Mouse (Mus musculus) lung, adult 18-20 months (tissue): ENCODE results near the gene Dcaf6.
"Not testable (repeated sequence)": the region's sequence is repeated elsewhere in the genome, so short reads cannot be mapped to it uniquely, and the experiment has no call there.

Experiments used
- DNase-seq, 2 experiments: peaks; one replicate each; pipeline ENCODE4 v3.0.0; 2022; ENCODE audit warnings: mixed read lengths in 2 of 2

Dcaf6 gene

DNA sequence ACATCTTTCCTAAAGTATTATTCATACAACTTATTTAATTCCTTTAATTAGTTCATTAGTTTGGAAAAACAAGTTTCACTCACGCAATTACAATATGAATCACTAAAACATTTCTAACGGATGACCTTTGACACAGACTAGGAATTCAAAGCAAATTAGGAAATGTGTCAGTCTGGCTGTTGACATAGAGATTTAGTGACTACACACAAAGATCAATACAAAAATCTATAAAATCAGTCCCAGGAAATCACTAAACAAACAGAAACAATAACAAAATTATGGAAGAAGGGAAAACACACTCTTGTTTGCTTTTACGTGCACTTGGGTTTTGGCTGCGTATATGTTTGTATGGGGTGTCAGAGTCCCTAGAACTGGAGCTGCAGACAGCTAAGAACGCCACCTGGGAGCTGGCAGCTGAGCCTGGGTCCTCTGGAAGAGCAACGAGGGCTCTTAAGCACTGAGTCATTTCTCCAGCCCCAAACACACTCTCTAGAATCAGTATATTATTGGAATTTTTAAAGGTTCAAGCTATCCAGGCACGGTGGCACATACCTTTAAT lies 38.8 kb downstream of the Dcaf6 start:
- no peak for DNase-seq

DNA sequence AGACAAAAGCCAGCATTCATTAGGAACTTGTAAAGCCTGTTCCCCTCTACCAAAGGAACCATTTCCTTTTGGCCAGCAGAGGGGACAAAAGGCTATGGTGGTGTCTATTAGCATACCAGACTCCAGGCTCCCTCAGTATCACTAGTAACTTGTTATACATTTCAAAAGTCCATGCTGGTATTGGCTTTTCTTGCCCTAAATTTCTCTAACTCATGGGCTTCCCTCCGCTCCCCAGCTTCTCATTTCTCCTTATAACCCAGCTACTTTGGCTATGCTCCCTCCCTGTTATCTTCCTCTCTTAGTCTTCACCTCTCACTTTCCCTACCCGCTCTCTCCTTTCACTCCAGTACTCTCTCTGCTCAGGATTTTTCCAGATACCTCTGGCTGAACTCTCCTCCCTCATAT lies 63.9 kb downstream of the Dcaf6 start:
- no peak for DNase-seq

DNA sequence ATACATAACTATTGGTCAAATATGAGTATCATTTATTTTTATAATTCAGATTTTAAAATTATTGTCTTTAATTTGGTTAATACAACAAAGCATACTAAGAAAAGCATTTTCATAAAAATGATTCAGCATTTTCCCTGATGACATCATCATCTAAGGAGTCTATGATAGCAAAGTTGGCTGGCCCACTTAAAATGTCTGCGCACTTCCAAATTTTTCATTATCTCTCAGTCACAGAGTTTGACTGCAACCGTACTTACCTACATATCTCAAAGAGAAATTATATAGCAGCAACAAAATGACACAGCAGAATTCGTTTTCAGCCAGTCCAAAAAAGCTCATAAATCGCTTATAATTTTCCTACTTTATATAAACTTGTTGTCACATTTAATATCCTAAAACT lies 64.3 kb downstream of the Dcaf6 start:
- no peak for DNase-seq

DNA sequence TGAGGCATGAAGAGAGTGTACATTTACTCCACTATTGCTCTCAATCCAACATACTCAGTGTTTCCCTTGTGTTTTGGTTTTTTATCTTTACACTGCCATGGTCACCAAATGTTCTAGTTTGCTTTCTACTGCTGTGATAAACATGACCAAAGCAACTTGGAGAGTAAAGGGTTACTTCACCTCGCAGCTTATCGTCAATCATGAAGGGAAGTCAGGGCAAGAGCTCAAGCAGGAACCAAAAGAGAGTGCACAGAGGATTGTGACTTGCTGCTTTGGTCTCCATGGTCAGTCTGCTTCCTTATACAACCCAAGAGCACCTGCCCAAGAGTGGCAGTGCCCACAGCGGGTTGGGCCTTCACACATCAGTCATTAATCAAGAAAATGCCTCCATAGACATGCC lies 65.4 kb downstream of the Dcaf6 start:
- DNase-seq = no peak

DNA sequence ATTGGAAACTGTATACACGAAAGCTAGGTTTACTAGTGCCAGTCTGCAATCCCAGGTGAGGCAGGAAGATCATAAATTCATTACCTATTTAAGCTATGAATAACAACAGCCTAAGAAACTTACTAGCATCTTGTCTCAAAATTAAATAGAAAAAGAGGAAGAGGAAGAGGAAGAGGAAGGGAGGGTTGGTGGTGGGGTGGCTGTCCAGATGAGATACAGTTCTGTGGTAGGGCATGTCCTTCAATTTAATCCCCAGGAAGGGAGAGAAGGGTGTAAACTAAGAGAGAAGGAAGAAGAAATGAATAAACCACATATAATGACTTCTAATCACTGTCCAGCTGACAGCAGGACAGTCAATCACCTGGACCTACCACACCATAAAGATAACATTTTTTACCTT lies 67.2 kb downstream of the Dcaf6 start:
- no peak for DNase-seq

DNA sequence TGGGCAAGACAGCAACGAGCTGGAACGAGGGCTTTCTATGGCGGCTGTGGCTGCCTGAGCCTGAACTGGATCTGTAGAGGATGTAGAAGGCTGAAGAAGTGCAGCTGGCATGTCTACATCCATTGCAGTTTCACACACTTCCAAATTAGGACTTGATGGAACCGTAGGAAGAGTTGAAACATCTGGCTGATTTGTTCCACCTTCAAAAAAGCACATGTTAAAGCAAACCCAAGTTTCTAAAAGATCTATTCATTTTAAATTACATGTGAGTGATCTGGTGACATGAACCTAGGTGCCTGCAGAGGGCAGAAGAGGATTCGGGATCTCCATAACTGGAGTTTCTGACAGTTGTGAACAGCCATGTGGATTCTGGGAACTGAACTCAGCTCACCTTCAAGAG lies 71.6 kb downstream of the Dcaf6 start:
- peak; percentile 21 to 36 for DNase-seq

DNA sequence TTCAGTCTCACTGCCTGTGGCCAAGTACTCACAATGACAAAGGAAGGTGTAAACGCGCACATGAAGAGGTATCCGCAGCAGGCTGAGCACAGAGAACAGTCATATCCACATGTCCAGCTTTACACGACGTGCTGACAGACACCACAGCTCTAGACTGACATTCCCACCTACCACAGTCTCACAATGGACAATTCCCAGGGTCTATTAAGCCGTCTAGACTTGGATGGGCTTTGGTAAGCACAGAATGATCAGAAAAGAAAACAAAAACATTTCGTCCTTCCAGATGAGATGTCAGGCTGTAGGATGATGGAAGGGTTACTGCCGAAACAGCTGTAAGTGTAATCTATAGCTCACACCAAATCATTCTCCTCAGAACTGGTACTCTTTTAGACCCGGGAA lies 73.8 kb downstream of the Dcaf6 start:
- DNase-seq = no peak

DNA sequence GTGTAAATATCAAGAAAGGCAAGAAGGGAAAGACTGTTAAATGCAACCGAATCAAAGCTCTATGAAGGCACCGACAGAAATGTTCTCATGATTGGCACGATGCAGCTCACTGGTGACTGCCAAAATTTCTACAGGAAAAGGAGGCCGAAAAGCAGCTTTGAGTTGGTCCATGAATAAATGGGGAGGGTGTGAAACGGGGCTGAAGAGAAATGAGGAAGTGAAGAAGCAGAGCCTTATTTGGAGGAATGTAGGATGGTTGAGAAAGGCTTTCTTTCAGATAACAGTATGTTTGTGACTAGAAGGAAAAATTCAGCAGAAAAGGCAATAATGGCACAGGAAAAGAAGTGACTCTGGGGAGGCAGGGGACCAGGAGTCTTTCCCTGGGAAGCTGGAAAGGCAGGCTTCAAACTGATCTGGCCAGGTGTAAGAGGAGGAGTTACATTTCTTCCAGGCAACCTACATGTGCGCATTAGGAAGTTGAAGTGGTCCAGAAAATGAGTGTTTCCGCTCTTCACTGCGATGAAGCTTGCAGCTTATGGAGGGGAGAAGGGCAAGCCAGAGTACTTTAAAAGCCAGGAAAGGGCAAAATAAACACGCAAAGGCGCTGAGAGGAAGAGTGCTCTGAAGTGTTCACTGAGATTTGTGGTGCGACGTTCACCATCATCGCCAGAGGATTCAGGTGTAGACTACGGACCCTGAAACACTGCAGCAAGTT lies 74.3 kb downstream of the Dcaf6 start:
- DNase-seq = no peak

DNA sequence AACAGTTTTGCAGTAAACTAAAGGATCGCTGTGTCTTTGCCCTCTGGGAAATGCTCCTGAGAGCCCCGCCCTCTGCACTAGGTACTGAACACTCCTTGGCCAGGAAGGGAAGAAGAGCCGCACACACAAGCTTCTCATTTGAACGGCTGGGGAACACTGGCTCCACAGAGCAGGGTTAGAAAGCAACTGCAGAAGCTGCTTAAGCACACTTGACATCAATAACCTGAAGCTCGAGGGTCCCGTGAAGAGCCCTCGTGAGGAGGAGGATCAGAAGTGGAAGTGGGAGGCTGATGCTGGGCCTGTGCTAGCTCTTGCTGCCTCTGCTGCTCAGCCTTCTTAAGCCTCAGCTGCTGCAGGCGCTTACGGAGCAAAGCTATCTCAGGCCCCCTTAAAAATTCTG lies 86.4 kb downstream of the Dcaf6 start:
- DNase-seq = peak; percentile 67 to 74

DNA sequence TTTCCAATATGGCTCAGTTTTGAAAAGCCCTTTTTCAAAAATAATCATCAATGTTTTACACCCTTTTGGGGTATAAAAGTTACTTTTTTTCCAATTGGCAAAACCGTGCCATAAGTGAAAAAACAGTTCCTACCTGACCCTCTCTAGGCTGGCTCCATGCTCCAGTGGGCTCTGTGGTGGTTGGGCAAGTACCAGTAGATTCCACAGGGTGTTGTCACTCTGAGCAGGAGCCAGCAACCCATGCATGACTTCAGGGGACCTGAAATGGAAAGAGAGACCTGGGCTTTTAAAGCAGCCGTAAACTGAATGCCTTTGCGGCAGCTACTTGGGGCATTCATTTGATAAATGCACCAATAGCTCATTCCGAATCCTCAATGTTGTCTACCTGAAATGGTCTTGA lies 89.3 kb downstream of the Dcaf6 start:
- DNase-seq = no peak

DNA sequence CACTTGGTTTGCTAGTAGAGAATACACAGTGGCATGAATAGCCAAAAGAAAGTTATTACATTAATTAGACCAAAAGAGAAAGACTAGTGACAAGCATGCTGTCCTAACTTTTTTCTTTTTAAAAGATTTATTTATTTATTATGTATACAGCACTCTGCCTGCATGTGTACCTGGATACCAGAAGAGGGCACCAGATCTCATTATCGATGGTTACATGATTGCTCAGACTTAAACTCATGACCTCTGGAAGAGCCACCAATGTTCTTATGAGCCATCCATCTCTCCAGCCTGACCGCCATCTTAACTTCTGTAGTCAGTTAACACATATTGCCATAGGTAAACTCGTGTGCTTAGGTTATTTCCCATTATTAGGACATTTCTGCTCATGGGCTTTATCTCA lies 95.2 kb downstream of the Dcaf6 start:
- no peak for DNase-seq

DNA sequence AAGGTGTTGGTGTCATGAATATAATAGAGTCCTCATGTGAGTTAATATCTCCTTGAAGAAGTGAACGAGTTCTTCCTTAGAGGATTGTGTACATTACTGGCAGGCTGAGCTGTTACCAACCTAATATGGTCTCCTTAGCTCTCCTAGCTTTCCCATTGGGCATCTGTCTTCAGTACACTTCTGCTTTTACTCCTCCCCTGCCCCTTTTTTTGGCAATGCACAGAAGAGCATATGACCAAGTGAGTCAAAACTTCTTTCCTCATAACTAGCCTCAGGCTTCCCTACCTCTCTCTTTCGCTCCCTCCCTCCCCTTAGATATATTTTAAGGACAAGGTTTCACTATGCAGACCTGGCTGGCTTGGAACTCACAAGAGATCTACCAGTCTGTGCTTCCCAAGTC lies 97.0 kb downstream of the Dcaf6 start:
- no peak for DNase-seq

DNA sequence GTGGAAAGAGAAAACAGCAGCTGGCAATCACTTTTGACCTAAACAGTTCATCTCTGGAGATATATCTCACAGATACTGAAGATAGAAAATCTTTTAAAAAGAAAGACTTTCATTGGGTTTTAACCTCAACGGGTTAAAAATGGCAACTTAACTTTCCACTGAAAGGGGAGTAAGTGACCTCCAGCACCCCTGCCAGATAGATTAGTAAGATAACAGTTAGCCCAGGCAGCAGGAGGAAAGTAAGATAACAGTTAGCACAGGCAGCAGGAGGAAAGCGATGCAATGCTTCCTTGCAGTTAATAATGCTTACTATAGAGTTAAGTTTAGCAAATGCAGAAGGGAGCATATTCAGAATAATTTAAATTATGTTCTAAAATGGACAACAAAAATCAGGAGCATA lies 103.9 kb downstream of the Dcaf6 start:
- DNase-seq = no peak

DNA sequence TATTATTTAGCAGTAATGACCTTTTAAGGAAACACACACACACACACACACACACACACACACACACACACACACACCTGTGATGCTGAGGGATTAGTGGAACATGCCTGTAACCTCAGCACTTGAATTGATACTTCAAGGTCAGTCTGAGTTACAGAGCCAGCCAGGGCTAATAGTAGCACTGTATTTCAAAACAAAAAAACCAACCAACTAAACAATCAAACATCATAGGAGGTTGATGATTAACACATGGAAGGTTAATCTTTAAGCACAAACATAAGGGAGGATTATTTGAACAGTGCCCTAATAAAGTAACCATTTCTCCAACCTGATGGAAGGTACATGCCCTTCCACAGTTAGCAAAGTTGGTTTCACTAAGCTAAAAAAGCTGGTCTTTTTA lies 111.6 kb downstream of the Dcaf6 start:
- no peak for DNase-seq

DNA sequence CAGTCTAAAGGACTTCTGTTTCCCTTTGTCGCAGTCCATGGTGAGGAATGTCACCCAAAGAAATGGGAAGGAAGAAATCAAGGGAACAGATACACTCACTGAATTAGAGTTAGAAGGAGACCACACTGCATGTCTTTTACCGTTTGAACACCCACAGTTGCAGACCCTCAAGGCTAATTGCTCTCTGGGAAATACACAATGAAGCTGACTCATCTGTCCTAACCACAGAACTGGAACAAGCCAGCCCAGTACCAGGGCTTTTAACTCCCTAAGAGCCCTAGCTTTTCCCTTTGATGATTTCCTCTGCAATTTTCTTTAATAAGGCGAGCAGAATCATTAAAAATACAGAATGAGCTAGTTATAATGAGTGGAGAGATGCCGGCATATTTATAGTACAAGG lies 115.8 kb downstream of the Dcaf6 start:
- no peak for DNase-seq

DNA sequence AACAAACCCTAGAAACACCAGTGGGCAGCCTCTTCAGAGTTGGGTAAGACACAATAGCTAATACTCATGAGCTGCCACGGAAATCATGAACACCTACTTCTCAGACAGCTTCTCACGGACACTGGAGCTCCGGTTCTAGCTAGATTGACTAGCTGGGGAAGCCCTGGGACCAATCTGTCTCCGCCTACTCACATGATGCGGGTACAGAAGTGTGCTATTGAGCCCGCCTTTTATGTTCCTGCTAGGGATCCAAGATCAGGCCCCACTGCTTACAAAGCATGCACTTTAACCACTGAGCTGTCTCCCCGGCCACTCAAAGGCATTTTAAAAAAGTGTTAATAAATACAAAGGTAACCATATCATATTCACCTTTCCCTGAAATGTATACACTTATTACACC lies 118.1 kb downstream of the Dcaf6 start:
- no peak for DNase-seq

DNA sequence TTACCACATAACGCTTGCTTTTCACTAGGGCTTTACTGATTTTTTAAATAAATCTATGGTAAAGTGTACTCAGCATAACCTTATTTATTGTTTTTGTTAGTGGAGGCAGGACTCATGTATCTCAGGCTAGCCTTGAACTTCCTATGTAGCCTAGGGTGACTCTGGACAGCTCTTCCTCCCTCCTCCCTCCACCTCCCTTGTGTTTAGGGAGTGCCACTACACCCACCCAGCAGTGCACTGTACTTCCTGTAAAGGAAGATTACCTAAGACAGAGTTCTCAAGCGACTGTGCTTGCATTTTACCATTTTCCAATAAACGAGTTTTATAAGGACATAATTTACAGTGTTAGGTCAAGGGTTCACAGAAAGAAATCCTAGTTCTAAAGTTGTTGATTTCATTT lies 127.5 kb downstream of the Dcaf6 start:
- no peak for DNase-seq

DNA sequence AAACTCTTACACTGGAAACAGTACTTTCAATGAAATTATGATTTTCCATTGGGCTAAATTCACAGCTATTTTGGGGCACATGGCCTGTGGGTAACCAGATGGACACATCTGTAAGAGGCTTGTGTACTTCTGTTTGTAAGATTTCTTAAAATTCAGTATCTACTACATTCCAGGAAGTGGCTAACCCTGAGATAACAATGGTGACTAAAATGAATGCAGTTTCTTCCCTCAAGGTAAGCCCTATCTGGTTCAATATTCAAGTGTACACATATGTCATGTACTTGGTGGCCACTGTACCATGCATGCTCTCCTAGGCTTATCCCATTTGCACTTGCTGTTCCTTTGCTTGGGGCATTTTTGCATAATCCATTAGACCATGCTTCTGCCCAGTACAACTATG lies 129.4 kb downstream of the Dcaf6 start:
- DNase-seq = no peak

DNA sequence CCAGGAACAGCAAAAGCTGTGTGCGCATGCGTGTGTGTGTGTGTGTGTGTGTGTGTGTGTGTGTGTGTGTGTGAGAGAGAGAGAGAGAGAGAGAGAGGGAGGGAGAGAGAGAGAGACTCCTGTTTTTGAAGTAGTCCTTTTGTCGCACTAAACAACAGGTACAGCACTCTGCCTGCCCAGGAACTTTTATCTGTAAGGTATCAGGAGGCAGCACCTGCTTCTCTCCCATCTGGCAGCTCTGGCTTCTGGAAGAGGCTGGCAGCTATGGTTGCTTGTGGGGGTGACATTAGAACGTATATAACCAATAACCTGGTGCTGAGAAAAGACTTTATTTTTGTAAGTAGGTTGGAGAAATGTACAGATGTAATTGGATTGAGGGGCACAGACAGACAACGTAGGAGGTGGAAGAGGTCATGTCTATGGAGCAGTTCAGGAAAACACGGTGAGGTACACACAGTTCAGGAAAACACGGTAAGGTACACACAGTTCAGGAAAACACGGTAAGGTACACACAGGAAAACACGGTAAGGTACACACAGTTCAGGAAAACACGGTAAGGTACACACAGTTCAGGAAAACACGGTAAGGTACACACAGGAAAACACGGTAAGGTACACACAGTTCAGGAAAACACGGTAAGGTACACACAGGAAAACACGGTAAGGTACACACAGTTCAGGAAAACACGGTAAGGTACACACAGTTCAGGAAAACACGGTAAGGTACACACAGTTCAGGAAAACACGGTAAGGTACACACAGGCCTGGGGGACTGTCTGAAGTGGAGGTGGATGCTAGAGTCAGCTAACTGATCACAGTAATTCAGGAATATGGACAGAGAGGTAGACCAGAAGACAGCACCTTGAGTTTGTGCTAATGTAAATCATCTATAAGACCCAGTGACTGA lies 131.6 kb downstream of the Dcaf6 start:
- DNase-seq = not testable (repeated sequence)

DNA sequence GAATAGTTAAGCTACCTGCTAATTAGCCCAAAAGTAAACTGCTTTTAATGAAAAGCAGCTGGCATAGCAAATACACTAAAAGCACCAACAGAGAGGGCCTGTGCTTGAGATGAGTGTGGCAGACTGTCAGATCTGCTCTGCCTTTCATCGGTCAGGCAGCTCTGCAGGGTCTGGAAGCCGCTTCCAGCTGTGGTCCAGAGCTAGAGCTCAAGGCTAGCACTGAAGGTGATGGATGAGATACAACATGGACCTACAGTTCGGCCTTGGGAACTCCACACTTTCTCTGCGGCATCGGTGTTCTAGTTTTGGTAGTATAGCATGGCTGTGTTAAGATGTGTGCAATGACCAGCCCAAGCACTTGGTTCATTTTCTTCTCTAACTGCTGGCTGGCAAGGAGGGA lies 132.4 kb downstream of the Dcaf6 start:
- no peak for DNase-seq

DNA sequence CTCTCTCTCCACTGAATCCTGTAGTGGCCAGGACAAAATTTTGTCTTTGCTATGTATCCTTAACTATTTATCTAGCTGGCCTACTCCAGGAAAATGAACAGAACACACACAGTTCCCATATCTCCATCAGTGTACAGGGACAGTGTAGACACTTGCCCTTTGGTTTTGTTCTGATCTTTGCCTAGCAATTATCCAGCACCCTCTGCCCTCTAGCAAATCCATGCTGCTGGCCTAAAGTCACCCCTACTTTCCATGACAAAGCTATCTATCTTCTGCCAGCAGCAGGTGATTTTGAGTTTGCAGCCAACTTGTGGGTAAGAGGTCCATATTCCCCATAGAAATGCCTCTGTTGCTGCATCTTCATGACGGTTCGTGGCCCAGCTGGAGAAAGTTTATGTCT lies 132.9 kb downstream of the Dcaf6 start:
- no peak for DNase-seq

DNA sequence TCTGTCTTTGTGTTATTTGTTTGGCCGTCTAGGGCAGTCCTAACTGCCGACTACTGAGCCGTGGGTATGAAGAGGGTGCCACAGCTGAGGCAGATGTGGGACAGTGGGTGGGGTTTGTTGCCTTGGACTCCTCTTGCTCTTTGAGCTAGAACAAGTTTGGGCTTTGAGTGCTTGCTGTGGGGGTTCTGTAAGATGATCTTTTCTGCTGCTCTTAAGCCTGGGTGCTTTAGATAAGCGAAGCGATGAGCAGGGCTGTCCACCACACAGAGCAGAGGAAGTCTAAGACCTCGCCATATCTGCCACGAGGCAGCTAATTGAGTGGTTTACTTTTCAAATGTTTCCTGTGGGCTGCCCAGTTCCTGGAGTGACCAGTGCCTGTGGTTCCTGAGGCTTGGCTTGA lies 137.3 kb downstream of the Dcaf6 start:
- no peak for DNase-seq

DNA sequence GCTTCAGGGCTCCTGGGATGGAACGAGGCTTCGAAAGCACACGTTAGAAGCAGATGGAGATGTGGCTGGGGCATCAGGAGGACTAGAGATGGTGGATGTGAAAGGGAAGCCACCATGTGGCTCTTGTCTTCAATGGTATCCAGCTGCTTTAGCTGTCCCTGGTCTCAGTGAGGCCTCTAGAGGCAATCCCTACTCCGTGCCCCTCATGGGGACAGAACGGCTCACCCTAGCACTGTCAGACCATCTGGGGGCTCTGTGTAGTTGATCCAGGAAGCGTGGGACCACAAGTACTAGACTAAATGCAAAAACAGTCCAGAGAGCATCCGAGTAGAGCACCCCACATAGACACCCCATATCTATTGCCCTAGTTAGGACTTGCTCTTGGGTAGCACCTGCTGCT lies 138.4 kb downstream of the Dcaf6 start:
- DNase-seq = no peak

DNA sequence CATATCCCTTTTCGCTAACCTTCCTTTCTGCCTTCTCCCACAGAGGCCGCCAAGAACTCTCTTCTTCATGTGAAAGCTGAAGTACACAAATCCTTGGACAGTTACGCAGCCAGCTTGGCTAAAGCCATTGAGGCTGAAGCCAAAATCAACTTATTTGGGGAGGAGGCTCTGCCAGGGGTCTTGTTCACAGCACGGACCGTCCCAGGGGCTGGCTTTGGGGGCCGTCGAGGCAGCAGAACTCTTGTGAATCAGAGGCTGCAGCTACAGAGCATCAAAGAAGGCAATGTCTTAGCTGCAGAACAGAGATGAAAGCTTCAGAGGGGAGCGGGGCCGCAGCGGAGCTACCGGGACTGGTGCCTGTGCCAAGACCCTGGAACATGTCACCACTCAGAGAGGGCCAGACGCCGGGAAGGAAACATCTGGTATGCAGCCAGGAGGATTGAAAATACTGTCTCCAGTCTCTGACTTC lies 138.8 kb downstream of the Dcaf6 start:
- peak in 1 of 2 experiments; percentile 17 for DNase-seq
